Comparison of ENCODE assay signal across 17 mouse cellular contexts in the genomic region with DNA sequence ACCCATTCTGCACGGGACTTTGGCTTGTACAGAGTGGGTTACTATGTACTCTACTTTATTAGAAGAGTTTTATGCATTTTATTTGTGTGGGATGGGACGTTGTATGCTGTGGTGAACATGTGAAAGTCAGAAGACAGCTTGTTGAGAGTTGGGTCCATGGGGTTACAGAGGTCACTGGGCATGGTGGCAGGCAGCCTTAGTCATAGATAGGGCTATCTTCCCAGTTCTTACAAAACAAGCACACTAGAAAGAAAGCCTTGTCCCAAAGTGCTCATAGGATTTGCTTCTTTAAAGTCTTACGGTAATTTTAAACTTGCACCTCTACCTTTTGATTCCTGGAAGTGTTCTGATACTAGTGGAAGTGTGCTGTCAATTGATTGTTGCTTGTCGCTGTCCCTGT.
"Had no signal": no experiment of that assay in that cellular context is flagged by ENCODE, and none has a peak within 500 bp of the region (broad histone marks: within the 10 kb centered on the region; RNA-seq: fewer than 3 reads in every experiment).

No protein-coding gene starts in this region.

- ATAC-seq: intestine, embryonic 15.5 days; intestine, postnatal 0 days had no signal

- H3K4me3 ChIP-seq: gastrocnemius, adult 2 months; heart, adult 2 months; heart, embryonic 15.5 days; hindbrain, embryonic 10.5 days; hindbrain, embryonic 12.5 days; intestine, embryonic 15.5 days; layer of hippocampus, adult 2 months; left cerebral cortex, adult 2 months; limb, embryonic 10.5 days; limb, embryonic 12.5 days; liver, embryonic 13.5 days; liver, embryonic 15.5 days had no signal

- H3K9ac ChIP-seq: heart, embryonic 15.5 days; hindbrain, embryonic 12.5 days; hindbrain, embryonic 14.5 days; intestine, embryonic 15.5 days; limb, embryonic 12.5 days; liver, embryonic 13.5 days; liver, embryonic 15.5 days had no signal

- H3K9me3 ChIP-seq: heart, embryonic 15.5 days; hindbrain, embryonic 10.5 days; hindbrain, embryonic 12.5 days; intestine, embryonic 15.5 days; limb, embryonic 10.5 days; limb, embryonic 12.5 days; liver, embryonic 13.5 days; liver, embryonic 15.5 days had no signal

- H3K27me3 ChIP-seq: heart, embryonic 15.5 days; hindbrain, embryonic 12.5 days; intestine, embryonic 15.5 days; limb, embryonic 12.5 days; liver, embryonic 13.5 days; liver, embryonic 15.5 days had no signal

- H3K4me2 ChIP-seq: heart, embryonic 15.5 days; hindbrain, embryonic 12.5 days; hindbrain, embryonic 14.5 days; intestine, embryonic 15.5 days; limb, embryonic 12.5 days; liver, embryonic 11.5 days; liver, embryonic 13.5 days; liver, embryonic 15.5 days had no signal

- H3K27ac ChIP-seq: gastrocnemius, adult 2 months; heart, adult 2 months; heart, embryonic 15.5 days; hindbrain, embryonic 10.5 days; hindbrain, embryonic 12.5 days; hindbrain, embryonic 14.5 days; intestine, embryonic 15.5 days; layer of hippocampus, adult 2 months; left cerebral cortex, adult 2 months; limb, embryonic 10.5 days; limb, embryonic 12.5 days; liver, embryonic 13.5 days; liver, embryonic 15.5 days had no signal

- DNase-seq: gastrocnemius, adult 2 months; gastrocnemius, postnatal 10 days; gastrocnemius, postnatal 25 days; liver, embryonic 13.5 days had no signal

- H3K4me1 ChIP-seq: intestine, embryonic 15.5 days; liver, embryonic 13.5 days; liver, embryonic 15.5 days had no signal

- H3K36me3 ChIP-seq: heart, embryonic 15.5 days; hindbrain, embryonic 10.5 days; hindbrain, embryonic 12.5 days; intestine, embryonic 15.5 days; limb, embryonic 10.5 days; limb, embryonic 12.5 days; liver, embryonic 13.5 days; liver, embryonic 15.5 days had no signal
